Mouse (Mus musculus) adrenal gland (tissue): ENCODE results near the gene Tmem79.
"Not testable (repeated sequence)": the region's sequence is repeated elsewhere in the genome, so short reads cannot be mapped to it uniquely, and the experiment has no call there.

Source experiments
- intact Hi-C: fragments of 180-260 bp; cut with DNase I; formaldehyde crosslinking; loops from one replicate; pipeline ENCODE4 v1.15.1; 2025
- long read RNA-seq, 2 experiments: library from polyadenylated mRNA; unstranded; transcript quantifications; one replicate each; pipeline ENCODE4 v2.0.0; 2020; ENCODE audit warnings: borderline replicate concordance in 1 of 2; ENCODE audit not compliant: insufficient replicate concordance in 1 of 2

Gene Tmem79
- long read RNA-seq, experiment 1, partial matches to known transcripts: 1 of 1 reads
- long read RNA-seq, experiment 1, other reads (novel, unspliced or antisense): 0 of 1 reads
- long read RNA-seq, experiment 2, partial matches to known transcripts: 0 of 3 reads
- long read RNA-seq, experiment 2, other reads (novel, unspliced or antisense): 3 of 3 reads

DNA sequence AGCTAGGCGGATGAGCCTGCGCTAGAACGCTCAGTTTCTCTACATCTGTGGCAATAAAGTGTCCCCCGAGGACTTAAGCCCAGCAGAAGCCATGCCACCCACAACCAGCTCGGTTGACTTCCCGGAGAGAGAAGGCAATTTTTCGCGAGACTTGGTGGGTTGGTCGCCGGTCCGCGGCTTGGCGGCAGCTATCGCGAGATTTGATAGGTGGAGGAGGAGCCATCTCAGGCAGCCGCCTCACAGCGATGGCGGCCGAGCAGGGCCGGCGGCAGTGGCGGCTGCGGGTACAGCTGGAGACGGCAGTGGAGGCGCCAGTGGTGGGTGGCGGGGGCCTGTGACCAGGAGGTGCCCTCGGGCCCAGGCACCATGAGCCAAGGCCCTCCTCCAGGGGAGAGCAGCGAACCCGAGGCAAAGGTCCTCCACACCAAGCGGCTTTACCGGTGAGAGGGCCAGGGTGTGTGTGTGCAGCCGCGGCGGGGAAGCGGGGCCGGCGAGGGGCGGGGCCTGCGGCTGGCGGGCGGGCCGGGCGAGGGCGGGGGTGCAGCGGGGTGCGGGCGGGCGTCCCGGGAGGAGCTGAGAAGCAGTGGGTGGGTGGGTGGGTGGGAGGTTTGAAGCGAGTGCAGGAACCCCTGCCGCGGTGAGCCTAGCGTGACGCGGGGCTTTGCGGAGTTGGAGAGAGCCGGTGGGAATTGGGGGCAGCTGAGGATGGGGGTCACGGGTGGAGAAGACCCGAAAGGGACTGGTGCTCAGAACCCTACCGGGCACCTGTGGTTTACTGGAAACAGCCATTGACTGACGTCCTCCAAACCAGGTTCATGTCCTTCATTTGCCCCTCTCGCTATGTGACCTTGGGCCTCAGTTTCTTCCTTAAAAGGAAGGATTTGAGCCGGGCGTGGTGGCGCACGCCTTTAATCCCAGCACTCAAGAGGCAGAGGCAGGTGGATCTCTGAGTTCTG lies at the start of gene Tmem79, which contains the start of gene Smg5:
Gene Tmem79 (minus strand): TSS at position 91 of the 956 bp plus-strand sequence.
Gene Smg5 (plus strand): TSS at position 203 of the 956 bp plus-strand sequence.
- intact Hi-C loops: no loop called here

DNA sequence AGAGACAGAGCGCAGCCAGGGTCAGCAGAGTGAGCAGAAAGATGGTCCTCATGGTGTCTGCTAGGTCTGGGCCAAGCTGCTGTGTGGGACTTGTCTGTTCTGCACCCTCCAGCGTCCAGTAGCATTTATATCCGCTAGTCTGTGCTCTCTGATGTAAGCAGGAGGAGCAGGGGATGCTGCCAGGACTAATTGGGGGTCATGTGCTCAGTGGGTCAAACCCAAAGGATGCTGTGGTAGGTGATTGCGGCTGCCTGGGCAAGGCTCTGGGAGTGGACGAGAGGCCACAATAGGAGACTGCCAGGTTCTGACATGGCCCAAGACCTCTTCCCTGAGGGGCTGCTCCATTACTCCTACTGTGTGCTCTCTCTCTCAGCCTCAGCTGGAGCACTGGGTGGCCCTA lies 48.4 kb upstream of the Tmem79 start, which contains the start of gene Bglap:
Gene Bglap (minus strand): TSS at position 101 of the 400 bp plus-strand sequence.
- intact Hi-C loops: no loop called here

DNA sequence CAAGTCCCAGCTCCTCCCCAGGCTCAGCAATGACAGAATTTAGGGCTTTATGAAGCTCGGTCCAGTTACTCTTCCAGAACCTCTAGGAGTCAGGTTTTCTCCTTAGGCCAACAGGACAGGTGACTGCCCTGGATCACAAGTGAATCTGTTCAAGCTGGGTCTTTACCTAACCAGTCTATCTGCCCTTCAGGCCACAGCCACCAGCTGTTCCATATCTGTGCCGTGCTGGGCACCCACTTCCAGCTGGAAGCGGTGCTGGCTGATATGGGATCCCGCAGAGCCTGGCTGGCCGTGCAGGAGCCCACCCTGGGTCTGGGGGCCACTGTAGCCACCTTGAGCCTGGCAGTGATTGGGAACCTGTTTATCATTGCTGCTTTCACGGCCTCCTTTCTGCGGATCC lies 46.4 kb upstream of the Tmem79 start:
- intact Hi-C loops: not testable (repeated sequence)

DNA sequence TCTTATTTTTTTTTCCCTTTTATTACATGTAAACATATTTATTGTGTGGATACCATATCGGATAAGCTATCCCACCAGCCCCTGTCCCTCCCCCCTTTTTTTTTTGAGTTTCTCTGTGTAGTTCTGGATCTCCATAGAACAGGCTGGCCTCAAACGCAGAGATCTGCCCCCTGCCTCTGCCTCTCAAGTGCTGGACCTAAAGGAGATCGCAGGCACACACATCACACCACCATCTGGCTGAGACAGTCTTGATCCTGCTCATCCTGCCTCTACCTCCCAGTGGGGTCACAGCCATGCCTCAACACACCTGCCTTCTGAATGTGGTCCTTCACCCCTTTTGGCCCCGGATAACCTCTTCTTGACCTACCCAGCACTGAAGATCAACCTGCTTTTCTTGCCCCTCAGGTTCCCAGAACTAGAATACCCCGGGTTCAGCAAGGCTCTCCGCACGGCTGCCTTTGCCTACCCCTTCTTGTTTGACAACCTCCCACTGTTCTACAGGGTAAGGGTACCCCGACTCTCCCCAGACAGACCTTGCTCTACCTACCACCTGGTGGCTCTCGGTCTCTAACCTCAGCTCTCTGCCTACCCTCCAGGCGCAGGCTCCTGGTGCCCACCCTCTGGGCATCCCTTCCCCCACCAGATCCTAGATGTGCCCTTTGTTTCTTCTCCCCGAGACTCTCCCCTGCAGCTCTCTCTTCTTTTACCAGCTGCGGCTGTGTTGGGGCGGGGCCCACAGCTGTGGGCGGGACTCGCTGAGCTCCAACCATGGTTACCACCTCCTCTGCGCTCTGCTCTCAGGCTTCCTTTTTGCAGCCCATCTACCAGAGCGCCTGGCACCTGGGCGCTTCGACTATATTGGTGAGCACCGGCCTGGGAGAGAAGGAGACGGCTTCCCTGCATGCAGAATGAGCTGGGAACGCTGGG lies 45.7 kb upstream of the Tmem79 start:
- intact Hi-C loops: not testable (repeated sequence)

DNA sequence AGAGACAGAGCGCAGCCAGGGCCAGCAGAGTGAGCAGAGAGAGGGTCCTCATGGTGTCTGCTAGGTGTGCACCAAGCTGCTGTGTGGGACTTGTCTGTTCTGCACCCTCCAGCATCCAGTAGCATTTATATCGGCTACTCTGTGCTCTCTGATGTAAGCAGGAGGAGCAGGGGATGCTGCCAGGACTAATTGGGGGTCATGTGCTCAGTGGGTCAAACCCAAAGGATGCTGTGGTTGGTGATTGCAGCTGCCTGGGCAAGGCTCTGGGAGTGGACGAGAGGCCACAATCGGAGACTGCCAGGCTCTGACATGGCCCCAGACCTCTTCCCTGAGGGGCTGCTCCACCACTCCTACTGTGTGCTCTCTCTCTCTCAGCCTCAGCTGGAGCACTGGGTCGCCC lies 42.7 kb upstream of the Tmem79 start, which contains the start of gene Bglap2:
Gene Bglap2 (minus strand): TSS at position 101 of the 400 bp plus-strand sequence.
- intact Hi-C loops: not testable (repeated sequence)

DNA sequence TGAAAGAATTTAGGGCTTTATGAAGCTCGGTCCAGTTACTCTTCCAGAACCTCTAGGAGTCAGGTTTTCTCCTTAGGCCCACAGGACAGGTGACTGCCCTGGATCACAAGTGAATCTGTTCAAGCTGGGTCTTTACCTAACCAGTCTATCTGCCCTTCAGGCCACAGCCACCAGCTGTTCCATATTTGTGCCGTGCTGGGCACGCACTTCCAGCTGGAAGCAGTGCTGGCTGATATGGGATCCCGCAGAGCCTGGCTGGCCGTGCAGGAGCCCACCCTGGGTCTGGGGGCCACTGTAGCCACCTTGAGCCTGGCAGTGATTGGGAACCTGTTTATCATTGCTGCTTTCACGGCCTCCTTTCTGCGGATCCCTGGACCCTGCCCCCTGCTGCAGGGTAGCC lies 40.7 kb upstream of the Tmem79 start:
- intact Hi-C loops: not testable (repeated sequence)

DNA sequence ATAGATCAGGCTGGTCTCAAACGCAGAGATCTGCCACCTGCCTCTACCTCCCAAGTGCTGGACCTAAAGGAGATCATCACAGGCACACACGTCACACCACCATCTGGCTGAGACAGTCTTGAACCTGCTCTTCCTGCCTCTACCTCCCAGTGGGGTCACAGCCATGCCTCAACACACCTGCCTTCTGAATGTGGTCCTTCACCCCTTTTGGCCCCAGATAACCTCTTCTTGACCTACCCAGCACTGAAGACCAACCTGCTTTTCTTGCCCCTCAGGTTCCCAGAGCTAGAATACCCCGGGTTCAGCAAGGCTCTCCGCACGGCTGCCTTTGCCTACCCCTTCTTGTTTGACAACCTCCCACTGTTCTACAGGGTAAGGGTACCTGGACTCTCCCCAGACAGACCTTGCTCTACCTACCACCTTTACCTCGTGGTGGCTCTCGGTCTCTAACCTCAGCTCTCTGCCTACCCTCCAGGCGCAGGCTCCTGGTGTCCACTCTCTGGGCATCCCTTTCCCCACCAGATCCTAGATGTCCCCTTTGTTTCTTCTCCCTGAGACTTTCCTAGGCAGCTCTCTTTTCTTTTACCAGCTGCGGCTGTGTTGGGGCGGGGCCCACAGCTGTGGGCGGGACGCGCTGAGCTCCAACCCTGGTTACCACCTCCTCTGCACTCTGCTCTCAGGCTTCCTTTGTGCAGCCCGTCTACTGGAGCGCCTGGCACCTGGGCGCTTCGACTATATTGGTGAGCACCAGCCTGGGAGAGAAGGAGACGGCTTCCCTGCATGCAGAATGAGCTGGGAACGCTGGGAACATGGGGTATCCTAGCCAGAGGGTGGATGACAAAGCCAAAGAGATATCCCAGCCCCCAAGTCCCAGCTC lies 40.0 kb upstream of the Tmem79 start:
- intact Hi-C loops: not testable (repeated sequence)

DNA sequence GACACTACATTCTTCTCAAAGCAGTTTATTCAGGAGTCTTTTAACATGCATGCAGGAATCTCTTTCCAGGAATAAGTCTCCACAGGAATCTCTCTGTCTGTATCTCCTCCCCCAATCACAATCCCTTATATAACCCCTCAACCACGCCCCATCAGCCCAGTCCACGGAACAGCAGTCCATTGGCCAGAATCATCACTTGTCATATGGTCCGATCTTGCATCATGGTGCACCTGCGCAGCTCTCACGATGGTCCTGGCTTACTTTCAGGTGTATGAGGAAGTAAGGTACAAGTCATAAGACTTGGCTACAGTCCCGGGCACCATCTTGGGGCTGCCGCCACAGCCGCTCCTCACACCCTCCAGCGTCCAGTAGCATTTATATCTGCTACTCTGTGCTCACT lies 36.7 kb upstream of the Tmem79 start, which contains the start of gene Bglap3:
Gene Bglap3 (minus strand): TSS at position 101 of the 400 bp plus-strand sequence.
- intact Hi-C loops: not testable (repeated sequence)

DNA sequence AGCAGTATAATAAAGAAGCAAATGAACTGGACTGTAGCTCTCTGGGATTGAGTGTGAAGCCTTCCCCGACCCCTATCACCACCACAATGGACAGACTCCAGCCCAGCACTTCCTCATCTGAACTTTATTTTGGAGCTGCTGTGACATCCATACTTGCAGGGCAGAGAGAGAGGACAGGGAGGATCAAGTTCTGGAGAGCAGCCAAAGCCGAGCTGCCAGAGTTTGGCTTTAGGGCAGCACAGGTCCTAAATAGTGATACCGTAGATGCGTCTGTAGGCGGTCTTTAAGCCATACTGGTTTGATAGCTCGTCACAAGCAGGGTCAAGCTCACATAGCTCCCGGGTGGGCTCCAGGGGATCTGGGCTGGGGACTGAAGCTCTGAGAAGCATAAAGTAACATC lies 32.6 kb upstream of the Tmem79 start:
- intact Hi-C loops: not testable (repeated sequence)

DNA sequence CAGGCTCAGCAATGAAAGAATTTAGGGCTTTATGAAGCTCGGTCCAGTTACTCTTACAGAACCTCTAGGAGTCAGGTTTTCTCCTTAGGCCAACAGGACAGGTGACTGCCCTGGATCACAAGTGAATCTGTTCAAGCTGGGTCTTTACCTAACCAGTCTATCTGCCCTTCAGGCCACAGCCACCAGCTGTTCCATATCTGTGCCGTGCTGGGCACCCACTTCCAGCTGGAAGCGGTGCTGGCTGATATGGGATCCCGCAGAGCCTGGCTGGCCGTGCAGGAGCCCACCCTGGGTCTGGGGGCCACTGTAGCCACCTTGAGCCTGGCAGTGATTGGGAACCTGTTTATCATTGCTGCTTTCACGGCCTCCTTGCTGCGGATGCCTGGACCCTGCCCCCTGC lies 31.6 kb upstream of the Tmem79 start:
- intact Hi-C loops: not testable (repeated sequence)

DNA sequence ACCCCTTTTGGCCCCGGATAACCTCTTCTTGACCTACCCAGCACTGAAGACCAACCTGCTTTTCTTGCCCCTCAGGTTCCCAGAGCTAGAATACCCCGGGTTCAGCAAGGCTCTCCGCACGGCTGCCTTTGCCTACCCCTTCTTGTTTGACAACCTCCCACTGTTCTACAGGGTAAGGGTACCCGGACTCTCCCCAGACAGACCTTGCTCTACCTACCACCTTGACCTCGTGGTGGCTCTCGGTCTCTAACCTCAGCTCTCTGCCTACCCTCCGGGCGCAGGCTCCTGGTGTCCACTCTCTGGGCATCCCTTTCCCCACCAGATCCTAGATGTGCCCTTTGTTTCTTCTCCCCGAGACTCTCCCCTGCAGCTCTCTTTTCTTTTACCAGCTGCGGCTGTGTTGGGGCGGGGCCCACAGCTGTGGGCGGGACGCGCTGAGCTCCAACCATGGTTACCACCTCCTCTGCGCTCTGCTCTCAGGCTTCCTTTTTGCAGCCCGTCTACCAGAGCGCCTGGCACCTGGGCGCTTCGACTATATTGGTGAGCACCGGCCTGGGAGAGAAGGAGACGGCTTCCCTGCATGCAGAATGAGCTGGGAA lies 31.0 kb upstream of the Tmem79 start:
- intact Hi-C loops: not testable (repeated sequence)

DNA sequence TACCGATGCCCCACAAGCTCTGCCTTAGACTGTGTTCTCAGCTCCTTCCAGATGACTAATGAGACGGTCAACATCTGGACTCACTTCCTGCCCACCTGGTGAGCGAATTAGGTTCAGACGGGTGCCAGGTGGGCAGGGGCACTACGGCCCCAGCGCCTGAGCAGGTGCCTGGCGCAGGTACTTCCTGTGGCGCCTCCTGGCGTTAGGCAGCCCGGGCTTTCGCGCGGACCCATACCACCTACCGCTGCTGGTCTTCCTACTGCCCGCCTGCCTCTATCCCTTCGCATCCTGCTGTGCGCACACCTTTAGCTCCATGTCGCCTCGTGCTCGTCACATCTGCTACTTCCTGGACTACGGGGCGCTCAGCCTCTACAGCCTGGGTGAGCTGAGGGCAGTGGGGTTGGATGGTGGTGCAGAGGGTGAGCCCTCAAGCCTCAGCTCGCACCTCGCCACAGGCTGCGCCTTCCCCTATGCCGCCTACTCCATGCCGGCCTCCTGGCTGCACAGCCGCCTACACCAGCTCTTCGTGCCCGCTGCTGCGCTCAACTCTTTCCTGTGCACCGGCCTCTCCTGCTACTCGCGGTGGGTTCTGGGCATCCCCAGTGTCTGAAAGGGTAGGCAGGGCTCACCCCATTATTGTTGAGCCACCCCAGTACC lies 29.9 kb upstream of the Tmem79 start:
- intact Hi-C loops: no loop called here

DNA sequence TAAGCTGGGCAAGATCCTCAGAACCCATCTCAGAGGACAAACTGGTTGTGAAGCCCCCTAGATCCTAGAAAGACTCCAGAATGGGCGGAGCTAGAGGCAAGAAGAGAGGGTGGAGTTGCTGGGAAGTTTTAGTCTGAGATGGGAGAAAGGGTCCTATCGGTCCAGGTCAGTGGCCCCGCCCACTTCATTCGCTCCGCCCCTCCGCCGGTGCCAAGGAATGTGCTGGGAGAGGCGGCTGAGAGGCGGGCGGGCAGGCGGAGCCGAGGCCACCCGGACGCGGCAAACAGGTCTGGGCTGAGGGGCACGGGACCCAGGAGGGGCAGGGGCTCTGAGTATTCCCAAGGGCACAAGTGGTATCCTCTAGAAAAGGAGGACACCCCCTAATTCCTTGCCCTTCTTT lies 28.4 kb upstream of the Tmem79 start, which contains the start of gene Paqr6:
Gene Paqr6 (plus strand): TSS at position 248 of the 400 bp plus-strand sequence.
- intact Hi-C loops: no loop called here

DNA sequence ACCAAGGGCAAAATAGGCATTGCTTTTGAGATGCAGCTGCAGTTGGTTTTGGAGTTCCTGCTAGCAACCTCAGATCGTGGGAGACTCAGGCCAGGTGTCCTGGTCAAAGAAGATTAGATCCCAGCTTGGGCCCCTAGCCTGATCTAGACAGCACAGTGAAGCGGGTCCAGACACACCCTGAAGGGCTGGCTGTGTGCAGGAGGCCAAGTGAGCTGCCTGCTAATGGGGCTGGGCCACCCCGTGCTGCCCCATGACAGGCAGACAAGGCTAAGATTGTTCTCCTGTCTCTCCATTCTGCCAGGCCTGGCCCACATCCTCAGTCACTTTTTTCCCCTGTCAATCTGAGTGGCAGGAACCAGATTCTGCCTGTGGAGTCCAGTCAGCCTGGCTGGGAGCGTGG lies 27.8 kb upstream of the Tmem79 start:
- intact Hi-C loops: no loop called here

DNA sequence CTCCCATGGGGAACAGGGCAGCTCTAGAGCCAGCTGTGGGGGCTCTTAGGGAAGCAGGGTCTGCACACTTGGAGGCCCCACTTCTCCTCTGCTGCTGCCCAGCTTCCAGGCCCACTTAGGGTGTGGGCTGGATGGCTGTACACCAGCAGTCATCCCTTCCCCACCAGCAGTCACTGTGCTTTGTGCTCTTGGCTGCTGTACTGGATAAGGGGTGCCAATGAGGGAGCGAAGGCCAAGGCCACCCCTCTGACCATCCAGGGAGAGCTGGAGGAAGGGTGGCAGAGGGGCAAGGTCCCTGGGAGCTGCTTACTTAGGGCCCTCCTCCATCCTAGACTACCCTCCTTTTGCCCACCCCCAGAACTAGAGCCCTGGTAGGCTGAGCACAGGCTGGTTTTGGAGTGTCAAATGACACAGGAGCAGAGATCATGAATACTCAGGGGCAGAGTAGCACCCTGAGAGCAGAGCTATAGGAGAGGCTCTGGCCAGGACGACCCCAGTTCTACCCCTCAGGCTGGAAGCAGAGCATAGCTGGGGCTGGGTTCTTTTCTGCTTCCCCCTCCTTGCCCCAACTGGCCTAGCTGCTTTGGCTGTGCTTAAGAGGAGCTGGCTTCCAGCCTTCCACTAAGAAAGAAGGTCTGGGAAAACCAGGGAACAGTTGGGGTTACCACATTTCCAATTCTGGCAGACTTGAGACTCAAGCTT lies 25.8 kb upstream of the Tmem79 start:
- intact Hi-C loops: no loop called here

DNA sequence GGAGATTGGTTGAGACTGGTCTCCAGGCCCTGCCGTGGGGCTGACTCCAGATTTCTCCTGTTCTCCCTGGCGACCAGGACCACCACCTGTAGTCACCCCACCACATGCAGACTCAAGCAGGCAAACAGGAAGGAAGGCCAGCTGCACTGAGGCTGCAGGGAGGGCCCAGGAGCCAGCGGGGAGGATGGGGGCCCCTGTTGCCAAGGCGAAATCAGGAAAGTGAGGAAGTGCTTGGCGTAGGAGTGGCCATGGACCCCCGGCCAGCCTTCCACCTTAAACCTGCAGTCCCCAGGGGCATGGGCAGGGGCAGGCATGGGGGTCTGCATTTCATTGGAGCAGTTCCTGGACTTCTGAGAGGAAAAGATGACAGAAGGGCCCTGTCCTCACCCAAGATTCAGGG lies 25.1 kb upstream of the Tmem79 start:
- intact Hi-C loops: no loop called here

DNA sequence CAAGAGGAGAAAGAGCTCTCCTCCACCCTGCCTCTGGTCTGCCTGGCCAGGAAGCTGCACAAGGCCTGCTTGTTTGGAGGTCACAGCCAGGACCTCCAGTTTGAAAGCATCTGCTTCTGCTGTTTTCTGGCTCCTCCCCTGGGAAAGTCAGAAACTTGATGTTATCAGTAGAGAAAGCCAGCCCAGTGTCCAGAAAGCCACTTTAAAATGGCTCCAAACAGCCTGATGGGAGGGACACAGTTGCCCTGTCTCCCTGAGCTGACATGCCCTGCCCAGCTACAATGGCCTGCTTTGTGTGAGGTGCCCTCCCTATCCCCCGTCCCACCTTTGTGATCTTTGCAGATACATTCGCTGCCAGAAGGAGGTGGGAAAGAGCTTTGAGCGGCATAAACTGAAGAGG lies 24.0 kb upstream of the Tmem79 start:
- intact Hi-C loops: no loop called here

DNA sequence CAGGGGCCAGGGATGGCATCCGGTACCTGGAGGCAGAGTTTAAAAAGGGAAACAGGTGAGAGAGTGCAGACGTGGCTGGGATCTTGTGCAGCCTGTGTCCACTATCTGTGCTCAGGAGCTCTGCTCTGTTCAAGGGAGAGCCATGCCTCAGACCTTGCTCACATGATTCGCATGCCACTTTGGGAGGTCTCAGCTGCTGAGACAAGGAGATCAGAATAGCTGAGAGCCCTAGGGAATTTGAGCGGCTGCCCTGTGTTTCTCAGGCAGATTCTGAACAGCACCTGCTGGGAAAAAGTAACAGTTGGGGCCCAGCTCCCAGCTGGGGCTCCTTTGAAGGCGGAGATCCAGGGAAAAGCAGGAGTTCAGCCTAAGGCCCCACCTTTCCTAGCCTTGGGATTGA lies 23.6 kb upstream of the Tmem79 start:
- intact Hi-C loops: no loop called here
